Mouse (Mus musculus): ENCODE results near the gene Espnl.

The Espnl gene

DNA sequence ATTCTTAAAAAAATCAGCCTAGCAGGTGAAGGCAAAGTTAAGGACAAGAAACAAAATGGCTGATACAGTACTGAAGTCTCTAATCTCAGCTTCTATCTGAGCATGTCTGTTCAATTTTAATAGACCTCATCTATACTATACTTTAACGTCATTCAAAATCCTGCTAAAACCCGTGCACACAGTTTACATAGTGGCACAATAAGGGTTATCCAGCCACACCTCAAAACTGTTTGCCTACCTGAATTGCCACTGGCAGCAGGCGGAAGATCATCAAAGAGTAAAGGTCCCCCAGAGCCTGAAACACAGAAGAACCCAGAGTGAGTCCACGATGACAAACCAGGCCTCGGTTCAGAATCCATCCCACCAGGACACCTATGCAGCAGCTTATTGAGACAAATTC, 68.5 kb downstream of the Espnl start:
- no peak for DNase-seq

DNA sequence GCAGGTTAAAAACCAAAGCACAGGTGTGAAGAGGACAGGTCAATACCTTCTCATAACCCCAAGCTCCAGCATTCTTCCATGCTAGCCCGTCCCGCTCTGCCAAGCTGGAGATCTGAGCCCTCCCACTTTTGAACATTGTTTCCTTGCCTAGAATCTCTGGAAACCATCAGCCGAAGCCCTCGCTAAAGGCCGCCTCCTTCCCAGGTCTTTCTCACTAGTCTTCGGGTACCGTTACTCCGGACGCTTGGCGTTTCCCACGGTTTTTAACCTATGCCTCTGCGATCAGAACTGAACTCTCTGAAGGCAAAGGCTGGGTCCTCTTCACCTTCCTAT, 76.0 kb downstream of the Espnl start:
- DNase-seq: no peak
